Mouse (Mus musculus) stomach, postnatal 0 days (tissue): Measurements from ENCODE around the gene 4931409K22Rik. TPM values are rescaled to one million over a fixed set of nuclear protein-coding genes. Genes with fewer than 3 reads are reported as not detected.

Experiments
- ATAC-seq: fragments of 200-750 bp; cut with Nextera tagmentation; 2 replicates; pipeline ENCODE4 v1.8.0; 2017; ENCODE audit not compliant: low FRiP score, low TSS enrichment
- DNase-seq: peaks from one replicate; pipeline ENCODE4 v3.0.0-alpha.2; 2016; ENCODE audit warnings: low spot score
- H3K27ac ChIP-seq: fragments of 300-500 bp; sonication (generic); replicated peaks from 2 replicates; pipeline ENCODE4 v1.5.1; 2014; ENCODE audit warnings: mild to moderate bottlenecking, control low read depth
- H3K27me3 ChIP-seq: fragments of 300-500 bp; sonication (generic); 2 replicates; pipeline ENCODE4 v1.6.1; 2014; ENCODE audit warnings: low read length; ENCODE audit not compliant: control insufficient read depth, insufficient read depth
- H3K36me3 ChIP-seq: fragments of 300-500 bp; sonication (generic); 2 replicates; pipeline ENCODE4 v1.6.1; 2014; ENCODE audit warnings: low read length, mixed read lengths; ENCODE audit not compliant: control insufficient read depth, insufficient read depth
- H3K4me1 ChIP-seq: fragments of 300-500 bp; sonication (generic); replicated peaks from 2 replicates; pipeline ENCODE4 v1.6.1; 2014; ENCODE audit warnings: antibody characterized with exemption; ENCODE audit not compliant: control insufficient read depth, insufficient read depth
- H3K4me2 ChIP-seq: fragments of 300-500 bp; sonication (generic); replicated peaks from 2 replicates; pipeline ENCODE4 v1.6.1; 2014; ENCODE audit warnings: low read depth, mild to moderate bottlenecking, control low read depth, moderate library complexity
- H3K4me3 ChIP-seq: fragments of 300-500 bp; sonication (generic); 2 replicates; pipeline ENCODE4 v1.5.1; 2014; ENCODE audit warnings: low read depth, low read length, control low read depth
- H3K9ac ChIP-seq: fragments of 300-500 bp; sonication (generic); 2 replicates; pipeline ENCODE4 v1.6.1; 2014; ENCODE audit warnings: mild to moderate bottlenecking, low read length, control low read depth, mixed read lengths
- H3K9me3 ChIP-seq: fragments of 300-500 bp; sonication (generic); 2 replicates; pipeline ENCODE4 v1.6.1; 2016; ENCODE audit warnings: low read length; ENCODE audit not compliant: control insufficient read depth
- CTCF ChIP-seq: IDR thresholded peaks from 2 replicates; pipeline ENCODE4 v1.5.1; 2016; ENCODE audit warnings: antibody characterized with exemption, low read depth, mild to moderate bottlenecking, moderate library complexity
- EP300 ChIP-seq: optimal IDR thresholded peaks from 2 replicates; pipeline ENCODE3; 2016; ENCODE audit warnings: antibody characterized with exemption
- WGBS: fragments of 180-500 bp; shearing (Covaris S2); extraction: QIAGEN DNeasy Blood & Tissue Kit; methylation state at CpG from one replicate; pipeline ENCODE4 v1.1.7; 2014; 5-methylcytosine and 5-hydroxymethylcytosine counted together
- polyA plus RNA-seq: library from polyadenylated mRNA; unstranded; fragments of >200 nt; fragmentation: Nextera tagmentation; extraction: Ambion mirVana; gene quantifications from 2 replicates; pipeline ENCODE4 v1.2.1, GENCODE M21; 2015

The 4931409K22Rik gene
- polyA plus RNA-seq, 1 experiment from 2014 or later, result not detected

DNA sequence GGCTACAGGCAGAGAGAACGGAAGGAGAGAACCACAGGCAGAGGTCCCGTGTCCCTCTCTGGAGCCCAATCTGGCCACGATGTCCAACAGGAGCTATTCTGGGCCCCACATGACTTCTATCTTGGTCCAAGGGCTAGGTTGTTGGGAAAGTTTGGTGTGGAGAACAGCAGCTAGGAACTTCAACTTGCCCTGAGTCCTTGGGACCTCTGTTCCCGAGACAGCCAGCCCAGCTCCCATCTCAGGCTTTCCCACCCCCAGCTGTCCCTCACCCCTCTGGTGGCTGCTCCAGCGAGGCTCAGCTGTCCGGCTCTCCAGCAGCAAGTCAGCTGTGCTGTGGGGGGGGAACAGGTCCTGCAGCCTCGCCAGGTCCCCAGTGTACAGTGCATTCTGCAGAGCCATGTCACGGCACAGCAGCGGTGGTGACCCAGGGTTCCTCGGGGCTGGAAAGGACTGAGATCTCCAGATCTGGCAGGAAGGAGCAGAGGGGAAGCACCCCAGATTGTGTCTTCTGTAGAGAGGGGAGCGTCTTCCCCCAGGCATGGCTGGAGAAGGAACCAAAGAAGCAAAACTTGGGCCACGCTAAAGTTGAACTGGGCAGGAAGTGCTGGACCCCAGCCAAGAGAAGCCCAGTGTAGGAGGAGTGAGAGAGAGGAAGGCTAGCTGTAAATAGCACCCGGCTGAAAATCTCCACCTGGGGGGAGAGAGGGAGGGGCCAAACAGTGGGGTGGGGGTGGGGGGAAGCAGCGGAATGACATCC, 16.0 kb downstream of the 4931409K22Rik start, which contains the start of gene Asb10:
TSS of gene Asb10 (minus strand) at position 592 of the 757 bp plus-strand sequence.
- Histone ChIP-seq H3K9ac (0 out of 2 replicates have a peak within 1 kb of the TSS, but pooled peaks have one; percentile 13), H3K36me3 (no peaks in the 10 kb centered on the region), H3K4me3 (peak within 1 kb of the TSS; percentile 10; the same call in 1 of the 2 replicates), H3K4me2 (peak within 1 kb of the TSS; percentile 44), H3K9me3 (no peaks in the 10 kb centered on the region), H3K4me1 (peaks cover 5% of the 10 kb centered on the region; the same call in 1 of the 2 replicates), H3K27me3 (no peaks in the 10 kb centered on the region), H3K27ac (no peak within 1 kb of the TSS)
- DNase-seq (peak; percentile 64), ATAC-seq (peak; percentile 57)
- TF ChIP-seq CTCF, result no peak
- no peak for TF ChIP-seq EP300
- WGBS, result 27% methylated on average over 13 of the region's 14 CpGs

DNA sequence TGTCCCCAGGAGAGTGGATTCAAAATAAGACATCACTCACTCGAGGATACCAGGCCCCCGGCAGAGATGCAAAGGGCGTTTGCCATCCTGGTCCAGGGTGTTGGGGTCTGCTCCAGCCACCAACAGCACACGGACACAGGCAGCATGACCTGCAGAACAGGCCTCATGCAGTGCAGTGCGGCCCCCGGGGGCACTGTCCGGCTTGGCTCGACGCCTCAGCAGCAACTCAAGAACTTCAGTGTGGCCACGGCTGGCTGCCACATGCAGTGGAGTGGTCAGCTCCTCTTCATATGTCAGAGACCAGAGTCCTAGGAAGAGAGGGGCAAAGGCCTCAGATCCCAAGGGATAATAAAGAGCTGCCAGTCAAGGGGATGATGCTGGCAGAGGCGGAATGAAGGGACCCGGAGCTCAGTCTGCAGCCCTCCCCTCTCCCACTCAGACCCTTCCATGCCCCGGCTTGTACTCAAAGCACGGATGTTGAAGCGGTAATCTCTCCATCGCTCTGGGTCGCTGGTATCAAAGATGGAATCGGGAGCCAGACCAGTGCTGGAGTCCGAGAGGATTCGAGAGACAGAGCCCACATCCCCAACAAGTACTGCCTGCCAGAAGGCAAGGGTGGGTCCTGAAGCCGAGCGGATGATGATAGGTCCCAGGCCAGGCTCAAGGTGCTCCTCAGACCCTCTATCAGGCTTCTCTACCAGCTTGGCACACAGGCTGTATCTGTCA, 16.9 kb downstream of the 4931409K22Rik start:
- no peak for DNase-seq
- H3K27ac ChIP-seq, result no peak overlapping the region
- no peak for ATAC-seq
- no peak overlapping the region; the same call in 1 of the 2 replicates for H3K4me2 ChIP-seq
- H3K4me3 ChIP-seq, result no peak overlapping the region
- H3K36me3 ChIP-seq, result no peaks in the 10 kb centered on the region
- TF ChIP-seq EP300, result no peak
- TF ChIP-seq CTCF, result no peak
- no peaks in the 10 kb centered on the region for H3K9me3 ChIP-seq
- WGBS, result 83% methylated on average over 22 of the region's 22 CpGs
- H3K9ac ChIP-seq, result no peak overlapping the region
- H3K4me1 ChIP-seq, result peaks cover 5% of the 10 kb centered on the region; the same call in 1 of the 2 replicates
- no peaks in the 10 kb centered on the region for H3K27me3 ChIP-seq

DNA sequence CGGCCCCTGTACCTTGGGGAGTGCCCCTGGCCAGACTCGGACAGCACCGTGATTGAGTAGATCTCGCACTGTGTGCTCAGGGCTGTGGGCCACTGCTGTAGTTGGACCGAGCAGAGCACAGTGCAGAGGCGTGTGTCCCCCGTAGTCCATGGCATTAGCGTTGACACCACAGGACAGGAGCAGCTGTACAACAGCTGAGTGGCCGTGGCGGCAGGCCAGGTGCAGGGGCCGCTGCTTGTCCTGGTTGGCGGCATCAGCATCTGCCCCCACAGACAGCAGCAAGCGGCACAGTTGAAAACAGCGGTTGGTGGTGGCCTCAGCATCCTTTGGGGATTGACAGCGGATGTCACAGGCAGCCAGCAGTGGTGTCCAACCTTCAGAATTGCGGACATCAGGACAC, 19.0 kb downstream of the 4931409K22Rik start:
- DNase-seq, result no peak
- no peak overlapping the region for H3K27ac ChIP-seq

DNA sequence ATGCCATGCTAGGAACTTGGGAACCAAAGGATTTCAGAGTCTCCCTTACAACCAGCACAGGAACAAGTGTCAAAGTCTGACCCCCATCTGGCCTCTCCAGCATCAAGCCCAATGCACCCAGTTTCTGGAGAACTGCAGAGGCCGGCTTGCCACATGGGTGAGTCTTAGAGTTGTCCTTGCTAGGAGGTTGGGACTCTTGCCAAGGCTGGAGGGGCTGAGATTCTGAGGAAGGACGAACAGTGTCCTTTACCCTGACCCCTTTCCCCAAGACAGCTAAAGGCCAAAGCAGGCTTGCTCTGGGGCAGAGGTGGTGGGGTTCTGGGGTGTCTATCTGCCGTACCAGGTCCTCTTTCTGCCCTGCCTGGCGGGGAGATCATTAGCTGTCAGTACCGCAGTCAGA, 20.1 kb downstream of the 4931409K22Rik start:
- no peaks in the 10 kb centered on the region for H3K9me3 ChIP-seq
- no peaks in the 10 kb centered on the region for H3K27me3 ChIP-seq
- no peak overlapping the region for H3K4me2 ChIP-seq
- WGBS, result 81% methylated on average over 5 of the region's 5 CpGs
- no peak for ATAC-seq
- TF ChIP-seq CTCF, result no peak
- no peak for TF ChIP-seq EP300
- peaks cover 5% of the 10 kb centered on the region; the same call in 1 of the 2 replicates for H3K4me1 ChIP-seq
- DNase-seq, result no peak
- no peaks in the 10 kb centered on the region for H3K36me3 ChIP-seq
- no peak overlapping the region for H3K9ac ChIP-seq
- no peak overlapping the region for H3K4me3 ChIP-seq
- no peak overlapping the region for H3K27ac ChIP-seq

More for the DNA sequence above, 19.0 kb downstream of the 4931409K22Rik start:
- H3K4me3 ChIP-seq, result no peak overlapping the region
- no peak overlapping the region for H3K4me2 ChIP-seq
- ATAC-seq, result no peak
- no peak overlapping the region for H3K9ac ChIP-seq
- WGBS, result 65% methylated on average over 16 of the region's 16 CpGs
- H3K36me3 ChIP-seq, result no peaks in the 10 kb centered on the region
- peaks cover 5% of the 10 kb centered on the region; the same call in 1 of the 2 replicates for H3K4me1 ChIP-seq
- no peaks in the 10 kb centered on the region for H3K27me3 ChIP-seq
- H3K9me3 ChIP-seq, result no peaks in the 10 kb centered on the region
- no peak for TF ChIP-seq EP300
- TF ChIP-seq CTCF, result no peak

DNA sequence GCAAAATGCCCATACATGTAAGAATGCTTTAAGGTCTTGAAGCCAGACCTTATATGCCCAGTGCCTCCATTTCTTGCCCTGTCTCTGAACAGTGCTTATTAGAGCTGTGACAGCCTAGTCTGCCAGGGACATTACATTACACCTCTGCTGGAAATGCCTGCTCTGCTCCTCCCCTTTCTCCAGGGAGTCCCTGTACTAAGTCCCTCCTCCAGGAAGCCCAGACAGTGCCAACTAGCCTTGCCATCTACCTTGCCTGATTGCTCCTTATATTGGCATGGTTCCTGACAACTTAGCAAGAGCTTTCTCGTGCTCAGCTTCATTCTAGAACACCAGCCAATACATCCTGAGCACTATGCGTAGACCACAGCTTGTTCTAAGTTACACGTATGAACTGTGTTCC, 20.9 kb downstream of the 4931409K22Rik start:
- Histone ChIP-seq H3K9ac (no peak overlapping the region), H3K4me3 (no peak overlapping the region), H3K4me2 (no peak overlapping the region), H3K27me3 (no peaks in the 10 kb centered on the region), H3K9me3 (no peaks in the 10 kb centered on the region), H3K27ac (no peak overlapping the region), H3K4me1 (peaks cover 3% of the 10 kb centered on the region; the same call in 1 of the 2 replicates), H3K36me3 (no peaks in the 10 kb centered on the region)
- ATAC-seq, result no peak
- DNase-seq, result no peak
- WGBS, result 76% methylated on average over 3 of the region's 3 CpGs
- TF ChIP-seq EP300 (no peak), CTCF (no peak)

DNA sequence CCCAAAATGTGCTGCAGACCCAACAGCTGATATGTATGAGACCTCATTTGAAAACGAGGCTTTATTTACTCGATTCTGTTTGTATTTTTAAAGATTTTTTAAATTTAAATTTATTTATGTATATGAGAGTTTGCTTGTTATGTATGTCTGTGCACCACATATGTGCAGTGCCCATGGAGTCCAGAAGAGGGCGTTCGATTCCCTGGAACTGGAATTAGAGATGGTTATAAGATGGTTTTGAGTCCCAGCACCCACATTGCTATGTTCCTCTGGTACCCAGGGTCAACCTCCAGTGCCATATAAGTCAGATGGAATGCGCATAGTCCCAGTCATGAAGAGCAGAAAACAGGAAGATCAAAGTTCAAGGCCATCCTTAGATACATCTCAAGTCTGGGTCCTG, 22.3 kb downstream of the 4931409K22Rik start:
- TF ChIP-seq CTCF (peak; percentile 58), EP300 (no peak)
- WGBS, result 53% methylated on average over 5 of the region's 5 CpGs
- no peaks in the 10 kb centered on the region; the same call in 1 of the 2 replicates for H3K27me3 ChIP-seq
- H3K4me1 ChIP-seq, result no peaks in the 10 kb centered on the region
- no peak overlapping the region for H3K27ac ChIP-seq
- DNase-seq, result no peak
- H3K9me3 ChIP-seq, result no peaks in the 10 kb centered on the region
- H3K4me3 ChIP-seq, result no peak overlapping the region
- ATAC-seq, result no peak
- no peaks in the 10 kb centered on the region for H3K36me3 ChIP-seq
- no peak overlapping the region for H3K4me2 ChIP-seq
- H3K9ac ChIP-seq, result no peak overlapping the region
